Mouse (Mus musculus): ENCODE measurements around the gene C530008M17Rik. TPM values are rescaled to one million over a fixed set of nuclear protein-coding genes. Genes with fewer than 3 reads are reported as not detected.

C530008M17Rik gene
- polyA plus RNA-seq, 1 experiment from 2014 or later: 10.0 TPM

- ATAC-seq (ENCODE audit: insufficient read depth, low FRiP score): no peak
- Histone ChIP-seq H3K9ac (ENCODE audit: low read length) (no peak overlapping the region), H3K4me3 (replicated peaks; ENCODE audit: low read length) (no peak overlapping the region), H3K9me3 (replicated peaks; ENCODE audit: control insufficient read depth, low read length) (no peaks in the 10 kb centered on the region), H3K27me3 (ENCODE audit: control insufficient read depth, insufficient read depth, low read length) (no peaks in the 10 kb centered on the region), H3K4me2 (ENCODE audit: low read depth, low read length) (no peak overlapping the region), H3K27ac (ENCODE audit: low read length) (no peak overlapping the region), H3K36me3 (ENCODE audit: control insufficient read depth, insufficient read depth, low read length) (no peaks in the 10 kb centered on the region), H3K4me1 (ENCODE audit: control insufficient read depth, insufficient read depth, low read length) (no peaks in the 10 kb centered on the region)
- 77% methylated on average over 8 of the region's 8 CpGs for WGBS
These were observed 210.5 kb downstream of the C530008M17Rik start for GRCm38 (mm10) chr5:76866819-76867218.

GRCm38 (mm10) chr5:76868693-76869286, 212.5 kb downstream of the C530008M17Rik start:
- peak; percentile 78; the same call in 1 of the 2 replicates for ATAC-seq (ENCODE audit: insufficient read depth, low FRiP score)
- 29% methylated on average over 16 of the region's 16 CpGs for WGBS
- Histone ChIP-seq H3K9ac (ENCODE audit: low read length) (peak overlapping the region; percentile 50), H3K36me3 (ENCODE audit: control insufficient read depth, insufficient read depth, low read length) (no peaks in the 10 kb centered on the region), H3K9me3 (replicated peaks; ENCODE audit: control insufficient read depth, low read length) (no peaks in the 10 kb centered on the region), H3K27ac (ENCODE audit: low read length) (no peak overlapping the region), H3K4me2 (ENCODE audit: low read depth, low read length) (peak overlapping the region; percentile 59), H3K27me3 (ENCODE audit: control insufficient read depth, insufficient read depth, low read length) (no peaks in the 10 kb centered on the region), H3K4me3 (replicated peaks; ENCODE audit: low read length) (peak overlapping the region; percentile 43), H3K4me1 (ENCODE audit: control insufficient read depth, insufficient read depth, low read length) (no peaks in the 10 kb centered on the region)

GRCm38 (mm10) chr5:76869553-76869952, 213.2 kb downstream of the C530008M17Rik start:
- ATAC-seq (ENCODE audit: insufficient read depth, low FRiP score): no peak
- H3K27ac ChIP-seq (ENCODE audit: low read length): no peak overlapping the region
- peak overlapping the region; percentile 43 for H3K4me3 ChIP-seq (replicated peaks; ENCODE audit: low read length)
- H3K27me3 ChIP-seq (ENCODE audit: control insufficient read depth, insufficient read depth, low read length): no peaks in the 10 kb centered on the region
- no peaks in the 10 kb centered on the region for H3K4me1 ChIP-seq (ENCODE audit: control insufficient read depth, insufficient read depth, low read length)
- whole genome bisulfite sequencing: 63% methylated on average over 6 of the region's 6 CpGs
- H3K36me3 ChIP-seq (ENCODE audit: control insufficient read depth, insufficient read depth, low read length): no peaks in the 10 kb centered on the region
- peak overlapping the region; percentile 42; the same call in 1 of the 2 replicates for H3K9ac ChIP-seq (ENCODE audit: low read length)
- H3K4me2 ChIP-seq (ENCODE audit: low read depth, low read length): peak overlapping the region; percentile 59
- no peaks in the 10 kb centered on the region for H3K9me3 ChIP-seq (replicated peaks; ENCODE audit: control insufficient read depth, low read length)

- no peaks in the 10 kb centered on the region for H3K4me1 ChIP-seq (ENCODE audit: control insufficient read depth, insufficient read depth, low read length)
- H3K36me3 ChIP-seq (ENCODE audit: control insufficient read depth, insufficient read depth, low read length): peaks cover 5% of the 10 kb centered on the region; the same call in 1 of the 2 replicates
- H3K9me3 ChIP-seq (replicated peaks; ENCODE audit: control insufficient read depth, low read length): no peaks in the 10 kb centered on the region
- H3K27me3 ChIP-seq (ENCODE audit: control insufficient read depth, insufficient read depth, low read length): no peaks in the 10 kb centered on the region
- no peak for ATAC-seq (ENCODE audit: insufficient read depth, low FRiP score)
- H3K4me2 ChIP-seq (ENCODE audit: low read depth, low read length): no peak overlapping the region
- no peak overlapping the region for H3K9ac ChIP-seq (ENCODE audit: low read length)
- H3K27ac ChIP-seq (ENCODE audit: low read length): no peak overlapping the region
- 89% methylated on average over 25 of the region's 25 CpGs for WGBS
- no peak overlapping the region for H3K4me3 ChIP-seq (replicated peaks; ENCODE audit: low read length)
These were observed 219.9 kb downstream of the C530008M17Rik start for GRCm38 (mm10) chr5:76876106-76876758.

- no peak overlapping the region for H3K27ac ChIP-seq (ENCODE audit: low read length)
- no peaks in the 10 kb centered on the region for H3K27me3 ChIP-seq (ENCODE audit: control insufficient read depth, insufficient read depth, low read length)
- 78% methylated on average over 1 of the region's 1 CpGs for WGBS
- H3K36me3 ChIP-seq (ENCODE audit: control insufficient read depth, insufficient read depth, low read length): peaks cover 3% of the 10 kb centered on the region; the same call in 1 of the 2 replicates
- no peaks in the 10 kb centered on the region for H3K4me1 ChIP-seq (ENCODE audit: control insufficient read depth, insufficient read depth, low read length)
- H3K9ac ChIP-seq (ENCODE audit: low read length): no peak overlapping the region
- no peak overlapping the region for H3K4me3 ChIP-seq (replicated peaks; ENCODE audit: low read length)
- H3K4me2 ChIP-seq (ENCODE audit: low read depth, low read length): no peak overlapping the region
- no peak for ATAC-seq (ENCODE audit: insufficient read depth, low FRiP score)
- no peaks in the 10 kb centered on the region for H3K9me3 ChIP-seq (replicated peaks; ENCODE audit: control insufficient read depth, low read length)
These were observed 227.8 kb downstream of the C530008M17Rik start for GRCm38 (mm10) chr5:76884107-76884506.

- Histone ChIP-seq H3K9ac (ENCODE audit: low read length) (no peak overlapping the region), H3K4me2 (ENCODE audit: low read depth, low read length) (no peak overlapping the region), H3K4me1 (ENCODE audit: control insufficient read depth, insufficient read depth, low read length) (no peaks in the 10 kb centered on the region), H3K36me3 (ENCODE audit: control insufficient read depth, insufficient read depth, low read length) (peaks cover 8% of the 10 kb centered on the region; the same call in 1 of the 2 replicates), H3K4me3 (replicated peaks; ENCODE audit: low read length) (no peak overlapping the region), H3K27me3 (ENCODE audit: control insufficient read depth, insufficient read depth, low read length) (no peaks in the 10 kb centered on the region), H3K27ac (ENCODE audit: low read length) (no peak overlapping the region), H3K9me3 (replicated peaks; ENCODE audit: control insufficient read depth, low read length) (no peaks in the 10 kb centered on the region)
- 91% methylated on average over 2 of the region's 2 CpGs for WGBS
- ATAC-seq (ENCODE audit: insufficient read depth, low FRiP score): no peak
These were observed 230.7 kb downstream of the C530008M17Rik start for GRCm38 (mm10) chr5:76887011-76887410.

GRCm38 (mm10) chr5:76892608-76893007, 236.3 kb downstream of the C530008M17Rik start:
- H3K36me3 ChIP-seq (ENCODE audit: control insufficient read depth, insufficient read depth, low read length): 0 out of 2 replicates have a peak, but pooled peaks cover 5% of the 10 kb centered on the region
- ATAC-seq (ENCODE audit: insufficient read depth, low FRiP score): no peak
- no peaks in the 10 kb centered on the region for H3K27me3 ChIP-seq (ENCODE audit: control insufficient read depth, insufficient read depth, low read length)
- H3K4me3 ChIP-seq (replicated peaks; ENCODE audit: low read length): no peak overlapping the region
- H3K4me1 ChIP-seq (ENCODE audit: control insufficient read depth, insufficient read depth, low read length): no peaks in the 10 kb centered on the region
- no peaks in the 10 kb centered on the region for H3K9me3 ChIP-seq (replicated peaks; ENCODE audit: control insufficient read depth, low read length)
- no peak overlapping the region for H3K9ac ChIP-seq (ENCODE audit: low read length)
- H3K4me2 ChIP-seq (ENCODE audit: low read depth, low read length): no peak overlapping the region
- 0 out of 2 replicates have a peak overlapping the region, but pooled peaks have one; percentile 6 for H3K27ac ChIP-seq (ENCODE audit: low read length)
- 34% methylated on average over 2 of the region's 2 CpGs for WGBS

- Histone ChIP-seq H3K4me2 (ENCODE audit: low read depth, low read length) (no peak overlapping the region), H3K9ac (ENCODE audit: low read length) (no peak overlapping the region), H3K36me3 (ENCODE audit: control insufficient read depth, insufficient read depth, low read length) (0 out of 2 replicates have a peak, but pooled peaks cover 5% of the 10 kb centered on the region), H3K4me1 (ENCODE audit: control insufficient read depth, insufficient read depth, low read length) (no peaks in the 10 kb centered on the region), H3K27ac (ENCODE audit: low read length) (no peak overlapping the region), H3K4me3 (replicated peaks; ENCODE audit: low read length) (no peak overlapping the region), H3K9me3 (replicated peaks; ENCODE audit: control insufficient read depth, low read length) (no peaks in the 10 kb centered on the region), H3K27me3 (ENCODE audit: control insufficient read depth, insufficient read depth, low read length) (no peaks in the 10 kb centered on the region)
- ATAC-seq (ENCODE audit: insufficient read depth, low FRiP score): no peak
- 77% methylated on average over 2 of the region's 2 CpGs for WGBS
These were observed 236.8 kb downstream of the C530008M17Rik start for GRCm38 (mm10) chr5:76893084-76893483.

- no peaks in the 10 kb centered on the region for H3K27me3 ChIP-seq (ENCODE audit: control insufficient read depth, insufficient read depth, low read length)
- 75% methylated on average over 4 of the region's 4 CpGs for WGBS
- H3K27ac ChIP-seq (ENCODE audit: low read length): no peak overlapping the region
- no peak for ATAC-seq (ENCODE audit: insufficient read depth, low FRiP score)
- H3K9ac ChIP-seq (ENCODE audit: low read length): no peak overlapping the region
- no peaks in the 10 kb centered on the region for H3K9me3 ChIP-seq (replicated peaks; ENCODE audit: control insufficient read depth, low read length)
- no peak overlapping the region for H3K4me2 ChIP-seq (ENCODE audit: low read depth, low read length)
- 0 out of 2 replicates have a peak, but pooled peaks cover 3% of the 10 kb centered on the region for H3K36me3 ChIP-seq (ENCODE audit: control insufficient read depth, insufficient read depth, low read length)
- H3K4me3 ChIP-seq (replicated peaks; ENCODE audit: low read length): no peak overlapping the region
- 0 out of 2 replicates have a peak, but pooled peaks cover 6% of the 10 kb centered on the region for H3K4me1 ChIP-seq (ENCODE audit: control insufficient read depth, insufficient read depth, low read length)
These were observed 245.8 kb downstream of the C530008M17Rik start for GRCm38 (mm10) chr5:76902131-76902530.

Measured in stomach, embryonic 16.5 days (tissue).